Mouse (Mus musculus) midbrain, embryonic 16.5 days (tissue): Measurements from ENCODE around the gene Tdpoz5. TPM values are rescaled to one million over a fixed set of nuclear protein-coding genes. Genes with fewer than 3 reads are reported as not detected.
"Not testable (repeated sequence)": the region's sequence is repeated elsewhere in the genome, so short reads cannot be mapped to it uniquely, and the experiment has no call there.

ENCODE experiments used
- ATAC-seq: fragments of 200-750 bp; cut with Nextera tagmentation; 2 replicates; pipeline ENCODE4 v1.8.0; 2017; ENCODE audit warnings: moderate TSS enrichment
- H3K27ac ChIP-seq: fragments of 300-500 bp; sonication (generic); 2 replicates; pipeline ENCODE4 v1.5.1; 2014; ENCODE audit warnings: mild to moderate bottlenecking, low read length, mixed read lengths
- H3K27me3 ChIP-seq: fragments of 300-500 bp; sonication (generic); 2 replicates; pipeline ENCODE4 v1.6.1; 2014; ENCODE audit warnings: low read depth, low read length, mixed read lengths; ENCODE audit not compliant: control insufficient read depth, insufficient read depth
- H3K36me3 ChIP-seq: fragments of 300-500 bp; sonication (generic); 2 replicates; pipeline ENCODE4 v1.6.1; 2014; ENCODE audit warnings: mild to moderate bottlenecking, low read length, moderate library complexity, mixed read lengths; ENCODE audit not compliant: control insufficient read depth, insufficient read depth
- H3K4me1 ChIP-seq: fragments of 300-500 bp; sonication (generic); 2 replicates; pipeline ENCODE4 v1.6.1; 2014; ENCODE audit warnings: mild to moderate bottlenecking, low read length, mixed read lengths; ENCODE audit not compliant: control insufficient read depth, insufficient read depth
- H3K4me2 ChIP-seq: fragments of 300-500 bp; sonication (generic); 2 replicates; pipeline ENCODE4 v1.6.1; 2014; ENCODE audit warnings: mild to moderate bottlenecking, low read length, mixed read lengths
- H3K4me3 ChIP-seq: fragments of 300-500 bp; sonication (generic); 2 replicates; pipeline ENCODE4 v1.5.1; 2014; ENCODE audit warnings: low read depth, mild to moderate bottlenecking, low read length, moderate library complexity, mixed read lengths
- H3K9ac ChIP-seq: fragments of 300-500 bp; sonication (generic); 2 replicates; pipeline ENCODE4 v1.6.1; 2014; ENCODE audit warnings: low read depth, low read length, mixed read lengths
- H3K9me3 ChIP-seq: fragments of 300-500 bp; sonication (generic); replicated peaks from 2 replicates; pipeline ENCODE4 v1.6.1; 2014; ENCODE audit warnings: mild to moderate bottlenecking, low read length, mixed read lengths; ENCODE audit not compliant: control insufficient read depth, poor library complexity, severe bottlenecking
- whole genome bisulfite sequencing: fragments of 180-500 bp; shearing (Covaris S2); extraction: QIAGEN DNeasy Blood & Tissue Kit; methylation state at CpG from one replicate; pipeline ENCODE4 v1.1.7; 2014; 5-methylcytosine and 5-hydroxymethylcytosine counted together
- polyA plus RNA-seq: library from polyadenylated mRNA; unstranded; fragments of >200 nt; fragmentation: Nextera tagmentation; extraction: Ambion mirVana; gene quantifications from 2 replicates; pipeline ENCODE4 v1.2.1, GENCODE M21; 2015

Gene Tdpoz5
- not detected in 2 replicates for polyA plus RNA-seq

- H3K27ac ChIP-seq, H3K4me1 ChIP-seq, H3K9ac ChIP-seq, H3K9me3 ChIP-seq, H3K27me3 ChIP-seq, H3K36me3 ChIP-seq, H3K4me2 ChIP-seq, ATAC-seq, H3K4me3 ChIP-seq: not testable (repeated sequence)
- 92% methylated on average over 2 of the region's 4 CpGs for WGBS
These were observed at the start of gene Tdpoz5 for GRCm38 (mm10) chr3:93961214-93961613. Tdpoz5 (minus strand) TSS chr3:93961314.

- not testable (repeated sequence) for H3K4me3 ChIP-seq, ATAC-seq, H3K9ac ChIP-seq, H3K27me3 ChIP-seq, H3K9me3 ChIP-seq, H3K4me1 ChIP-seq, H3K4me2 ChIP-seq, H3K36me3 ChIP-seq, H3K27ac ChIP-seq
- WGBS, result 94% methylated on average over 5 of the region's 6 CpGs
These were observed 7.8 kb upstream of the Tdpoz5 start for GRCm38 (mm10) chr3:93968938-93969337.

- not testable (repeated sequence) for H3K9ac ChIP-seq, H3K9me3 ChIP-seq, H3K4me3 ChIP-seq, ATAC-seq, H3K27me3 ChIP-seq, H3K27ac ChIP-seq, H3K4me2 ChIP-seq, H3K36me3 ChIP-seq, H3K4me1 ChIP-seq
- WGBS, result 88% methylated on average over 3 of the region's 4 CpGs
These were observed 17.7 kb downstream of the Tdpoz5 start, which contains the start of gene Gm9117 for GRCm38 (mm10) chr3:93943443-93943842. Gm9117 (minus strand) TSS chr3:93943543.

GRCm38 (mm10) chr3:93938386-93938785 lies 22.7 kb downstream of the Tdpoz5 start:
- not testable (repeated sequence) for H3K9me3 ChIP-seq, H3K27ac ChIP-seq, H3K36me3 ChIP-seq, H3K27me3 ChIP-seq, H3K4me2 ChIP-seq, H3K4me3 ChIP-seq, H3K9ac ChIP-seq, H3K4me1 ChIP-seq, ATAC-seq
- no CpG with 5 or more reads among the region's 3 CpGs for WGBS

Other genes starting within 250 kb of the Tdpoz5 start
- not detected in 2 replicates for gene Gm5773, start 188.3 kb downstream of the Tdpoz5 start, polyA plus RNA-seq
- gene Tdpoz4, start 164.9 kb downstream of the Tdpoz5 start, polyA plus RNA-seq, result not detected in 2 replicates
- gene Tdpoz3, start 135.3 kb downstream of the Tdpoz5 start, polyA plus RNA-seq, result not detected in 2 replicates
- not detected in 2 replicates for gene Gm9117, start 17.8 kb downstream of the Tdpoz5 start, polyA plus RNA-seq
- not detected in 2 replicates for gene Gm9125, start 93.6 kb upstream of the Tdpoz5 start, polyA plus RNA-seq
- not detected in 2 replicates for gene Gm10697, start 111.3 kb upstream of the Tdpoz5 start, polyA plus RNA-seq
- not detected in 2 replicates for gene Gm10696, start 216.9 kb upstream of the Tdpoz5 start, polyA plus RNA-seq
- gene Gm5286, start 235.4 kb upstream of the Tdpoz5 start, polyA plus RNA-seq, result not detected in 2 replicates